Mouse (Mus musculus) heart, postnatal 0 days (tissue): ENCODE data around the gene Mcl1.

Experiments used
- CTCF ChIP-seq: IDR thresholded peaks from 2 replicates; pipeline ENCODE4 v1.5.1; 2016; ENCODE audit warnings: antibody characterized with exemption, control low read depth, low read depth
- EP300 ChIP-seq: IDR thresholded peaks from 2 replicates; pipeline ENCODE4 v1.6.1; 2016; ENCODE audit warnings: antibody characterized with exemption, low read depth

GRCm38 (mm10) chr3:95674812-95675211 lies 16.2 kb downstream of the Mcl1 start:
- TF ChIP-seq EP300 (no peak), CTCF (no peak)
